ENCODE assay signal across 8 mouse cellular contexts in the genomic region with DNA sequence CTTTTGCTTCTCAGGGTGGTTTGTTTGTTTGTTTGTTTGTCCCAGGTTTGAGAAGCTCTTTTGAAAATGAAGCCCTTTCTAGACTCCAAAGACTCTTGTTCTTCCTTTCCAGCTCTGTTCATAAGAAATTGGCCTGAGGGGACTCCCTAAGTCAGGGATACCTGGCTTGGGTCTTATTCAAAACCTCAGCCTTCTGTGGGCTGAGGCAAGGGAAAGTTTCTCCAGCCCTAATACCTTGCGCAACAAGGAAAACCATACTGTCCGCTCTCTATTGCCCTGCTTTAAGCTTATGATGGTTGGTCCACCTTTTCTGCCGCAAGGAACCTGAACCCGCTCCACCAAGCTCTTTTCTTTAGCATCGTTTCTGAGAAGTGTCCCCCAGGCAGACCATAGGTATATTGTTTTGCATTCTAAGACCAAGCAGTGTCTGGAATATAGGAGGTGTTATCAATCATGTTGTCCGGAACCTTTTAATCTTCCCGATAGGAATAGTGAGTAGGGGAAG. TPM values are rescaled to one million over a fixed set of nuclear protein-coding genes. Genes with fewer than 3 reads are reported as not detected.
DNase-seq lines count a peak whose midpoint lies in the region; ATAC-seq lines count a peak whose summit lies in the region.

No protein-coding gene starts in this region.

- 0 out of 2 replicates have a peak, but pooled peaks have one; percentile 9 for ATAC-seq in common myeloid progenitor, adult 5-6 weeks (replicated peaks; ENCODE audit: low read depth, poor library complexity, severe bottlenecking)
- no peak for ATAC-seq in hindbrain, embryonic 15.5 days (ENCODE audit: low FRiP score, low read depth)
- ATAC-seq in midbrain, embryonic 14.5 days (ENCODE audit: low FRiP score, low TSS enrichment), result no peak

- peak; percentile 52 for DNase-seq in heart, embryonic 10.5 days (ENCODE audit: low spot score)
- no peak for DNase-seq in heart, postnatal 10 days
- no peak for DNase-seq in midbrain, embryonic 14.5 days
- no peak for DNase-seq in left cerebral cortex, postnatal 36 days (ENCODE audit: low spot score in 2 of 2)
- no peak for DNase-seq in T-cell, adult 2 months (ENCODE audit: low spot score)
- DNase-seq in spleen, adult 18-20 months, result no peak

- peaks cover 21% of the 10 kb centered on the region for H3K4me1 ChIP-seq in heart, embryonic 10.5 days
- H3K4me1 ChIP-seq in hindbrain, embryonic 15.5 days (replicated peaks), result peaks cover 29% of the 10 kb centered on the region
- H3K4me1 ChIP-seq in midbrain, embryonic 14.5 days (ENCODE audit: control insufficient read depth, insufficient read depth, low read length), result peaks cover 18% of the 10 kb centered on the region

- H3K4me2 ChIP-seq in hindbrain, embryonic 15.5 days, result peak overlapping the region; percentile 65
- H3K4me2 ChIP-seq in midbrain, embryonic 14.5 days (ENCODE audit: low read length), result peak overlapping the region; percentile 74

- peak overlapping the region; percentile 99; the same call in 1 of the 2 replicates for H3K9ac ChIP-seq in hindbrain, embryonic 15.5 days
- H3K9ac ChIP-seq in midbrain, embryonic 14.5 days (replicated peaks; ENCODE audit: low read length), result no peak overlapping the region

- WGBS in heart, embryonic 10.5 days, result 55% methylated on average over 7 of the region's 7 CpGs
- 60% methylated on average over 7 of the region's 7 CpGs for WGBS in hindbrain, embryonic 15.5 days
- 59% methylated on average over 7 of the region's 7 CpGs for WGBS in midbrain, embryonic 14.5 days

- no peaks in the 10 kb centered on the region for H3K36me3 ChIP-seq in heart, embryonic 10.5 days
- no peaks in the 10 kb centered on the region for H3K36me3 ChIP-seq in hindbrain, embryonic 15.5 days
- H3K36me3 ChIP-seq in midbrain, embryonic 14.5 days (ENCODE audit: control insufficient read depth, insufficient read depth, low read length), result no peaks in the 10 kb centered on the region

- no peaks in the 10 kb centered on the region for H3K9me3 ChIP-seq in heart, embryonic 10.5 days
- H3K9me3 ChIP-seq in hindbrain, embryonic 15.5 days, result no peaks in the 10 kb centered on the region
- no peaks in the 10 kb centered on the region for H3K9me3 ChIP-seq in midbrain, embryonic 14.5 days (ENCODE audit: control insufficient read depth, low read length)

- no peaks in the 10 kb centered on the region; the same call in 1 of the 2 replicates for H3K27me3 ChIP-seq in heart, embryonic 10.5 days (ENCODE audit: insufficient read depth, poor library complexity, severe bottlenecking)
- H3K27me3 ChIP-seq in hindbrain, embryonic 15.5 days, result 0 out of 2 replicates have a peak, but pooled peaks cover 2% of the 10 kb centered on the region
- no peaks in the 10 kb centered on the region for H3K27me3 ChIP-seq in midbrain, embryonic 14.5 days (ENCODE audit: control insufficient read depth, insufficient read depth, low read length)

- peak overlapping the region; percentile 79 for H3K4me3 ChIP-seq in heart, embryonic 10.5 days
- H3K4me3 ChIP-seq in hindbrain, embryonic 15.5 days, result peak overlapping the region; percentile 99
- H3K4me3 ChIP-seq in midbrain, embryonic 14.5 days (replicated peaks; ENCODE audit: low read depth, low read length), result peak overlapping the region; percentile 86

- H3K27ac ChIP-seq in heart, embryonic 10.5 days, result 0 out of 2 replicates have a peak overlapping the region, but pooled peaks have one; percentile 10
- peak overlapping the region; percentile 97 for H3K27ac ChIP-seq in hindbrain, embryonic 15.5 days (replicated peaks)
- no peak overlapping the region for H3K27ac ChIP-seq in midbrain, embryonic 14.5 days (replicated peaks; ENCODE audit: low read depth, low read length)

- intact Hi-C loops in heart, postnatal 10 days (cut with DNase I), result no loop called here
- intact Hi-C loops in left cerebral cortex, postnatal 36 days (cut with DNase I), result loop anchor here (5.0 kb wide), 1 partner anchor 144 kb away; no protein-coding TSS in a partner anchor

RNA-seq across cellular contexts. Expression of gene Parp8, which starts 1.0 kb away (rescaled TPM):
- 11.7 and 13.4 TPM in 2 replicates for polyA plus RNA-seq in heart, embryonic 10.5 days (2016; fragmentation: Nextera tagmentation; extraction: Ambion mirVana)
- total RNA-seq in heart, postnatal 10 days (2021), result 10 to 100 TPM; 11.2 to 14.8 TPM
- total RNA-seq in common myeloid progenitor, adult 5-6 weeks (2017), result 98.3 and 107 TPM in 2 replicates
- polyA plus RNA-seq in hindbrain, embryonic 15.5 days (2015; fragmentation: Nextera tagmentation; extraction: Ambion mirVana), result 29.1 and 32.5 TPM in 2 replicates
- 32.9 and 36.9 TPM in 2 replicates for polyA plus RNA-seq in midbrain, embryonic 14.5 days (2014; fragmentation: Nextera tagmentation; extraction: Ambion mirVana)
- 10 to 100 TPM; 16.2 to 23.5 TPM for total RNA-seq in left cerebral cortex, postnatal 36 days (2021)
